Mouse (Mus musculus) gastrocnemius, postnatal 10 days (tissue): Measurements from ENCODE around the gene Ppfia1. TPM values are rescaled to one million over a fixed set of nuclear protein-coding genes. Genes with fewer than 3 reads are reported as not detected.

Source experiments
- DNase-seq: peaks from one replicate; pipeline ENCODE4 v3.0.0; 2021; ENCODE audit warnings: mixed read lengths
- total RNA-seq, 2 experiments: library from RNA; stranded (reverse); gene quantifications; 2 replicates each; pipeline ENCODE4 v1.2.3; 2021

Gene Ppfia1
- total RNA-seq, 2 experiments from 2014 or later, result 34.2 to 36.4 TPM

DNA sequence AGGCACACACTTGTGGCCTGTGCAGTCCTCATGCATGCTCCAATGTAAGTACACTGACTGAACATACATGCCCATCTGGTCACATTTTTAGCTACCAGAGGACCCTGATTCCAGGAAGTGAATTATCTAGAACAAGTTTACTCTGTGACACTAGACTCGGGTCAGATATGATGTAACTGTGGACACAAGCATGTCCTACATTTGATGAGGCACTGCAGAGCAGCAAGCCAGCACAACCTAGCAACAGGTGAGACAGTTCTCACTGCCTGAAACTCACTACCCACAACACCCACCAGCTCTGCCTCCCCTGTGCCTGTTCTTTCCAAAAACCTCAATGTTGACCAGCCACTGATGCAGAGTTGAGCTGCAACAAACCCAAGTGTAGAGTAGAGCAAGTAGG, 2.7 kb downstream of the Ppfia1 start:
- no peak for DNase-seq

DNA sequence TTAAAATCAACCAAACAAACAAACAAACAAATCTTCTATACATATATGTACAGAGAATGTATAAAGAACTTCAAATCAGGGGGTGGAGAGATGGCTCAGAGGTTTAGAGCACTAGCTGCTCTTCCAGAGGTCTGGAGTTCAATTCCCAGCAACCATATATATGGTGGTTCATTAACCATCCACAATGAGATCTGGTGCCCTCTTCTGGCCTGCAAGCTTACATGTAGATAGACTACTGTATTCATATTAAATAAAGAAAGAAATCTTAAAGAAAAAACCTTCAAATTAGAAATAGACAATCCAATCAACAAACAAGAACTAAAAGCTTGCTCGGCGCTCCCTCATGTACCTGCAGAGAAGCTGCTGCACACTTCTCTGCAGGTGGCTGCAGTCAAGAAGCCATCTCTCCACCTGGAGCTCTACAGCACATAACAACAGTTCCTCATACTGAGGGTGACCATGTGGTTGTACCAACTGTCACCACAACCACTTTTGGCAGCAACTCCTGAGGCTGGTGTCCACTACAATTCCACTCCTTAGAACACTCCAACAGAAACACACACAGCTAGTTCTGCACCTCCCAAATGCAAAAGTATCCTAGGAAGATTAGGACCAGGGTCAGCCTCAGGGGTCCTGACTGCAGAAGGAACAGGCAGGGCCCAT, 3.5 kb downstream of the Ppfia1 start:
- DNase-seq, result no peak

DNA sequence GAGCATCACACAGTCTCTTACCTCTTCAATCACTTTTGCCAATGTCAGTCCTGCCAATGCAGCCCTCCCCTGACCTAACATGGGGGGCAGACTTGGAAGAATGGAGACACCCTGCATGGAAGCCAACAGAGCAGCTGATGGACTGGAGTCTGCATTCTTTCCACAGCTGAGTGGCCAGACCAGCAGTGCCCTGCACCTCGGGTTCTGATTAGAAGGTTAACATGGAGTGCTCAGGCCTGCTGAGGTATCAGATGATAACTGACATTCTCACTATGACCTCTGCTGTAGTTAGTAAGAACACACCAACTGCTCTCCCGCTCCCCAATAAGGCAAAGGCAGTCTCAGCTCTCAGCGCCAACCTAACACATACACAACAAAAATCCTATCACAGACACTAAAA, 8.3 kb downstream of the Ppfia1 start:
- peak; percentile 19 for DNase-seq

DNA sequence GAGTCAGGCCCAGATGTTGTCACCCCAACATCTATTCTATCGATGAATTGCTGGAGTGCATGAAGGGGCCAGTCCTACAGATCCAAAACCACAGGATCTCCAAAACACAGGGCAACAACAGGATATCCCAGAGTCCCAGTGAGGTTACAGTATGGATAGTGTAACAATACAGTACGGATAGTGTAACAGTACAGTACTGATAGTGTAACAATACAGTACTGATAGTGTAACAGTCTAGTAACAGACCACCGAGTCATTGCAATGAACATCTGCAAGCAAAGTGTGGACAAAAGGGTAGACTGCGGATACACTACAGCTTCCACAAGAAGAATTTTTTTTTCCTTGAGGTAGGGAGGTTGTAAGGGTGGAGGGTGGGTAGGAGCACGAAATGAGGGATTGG, 12.2 kb downstream of the Ppfia1 start:
- no peak for DNase-seq

DNA sequence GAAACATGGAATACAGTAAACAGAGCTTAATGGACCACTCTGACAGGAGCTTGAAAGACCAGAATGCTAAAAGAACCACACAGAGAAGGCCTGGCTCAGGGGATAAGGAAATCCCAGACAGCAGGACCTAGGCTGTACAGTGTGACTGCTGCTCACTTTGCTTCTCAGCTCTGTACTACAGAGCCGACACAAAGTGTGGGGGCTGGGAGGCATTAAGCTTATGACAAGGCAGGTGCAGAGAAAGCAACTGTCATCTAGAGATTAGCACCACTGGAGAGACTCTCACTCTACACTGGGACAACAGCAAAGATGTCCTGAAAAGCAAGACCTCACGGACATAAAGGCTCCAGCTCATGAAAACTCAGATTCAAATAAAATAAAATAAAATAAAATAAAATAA, 14.4 kb downstream of the Ppfia1 start:
- no peak for DNase-seq

DNA sequence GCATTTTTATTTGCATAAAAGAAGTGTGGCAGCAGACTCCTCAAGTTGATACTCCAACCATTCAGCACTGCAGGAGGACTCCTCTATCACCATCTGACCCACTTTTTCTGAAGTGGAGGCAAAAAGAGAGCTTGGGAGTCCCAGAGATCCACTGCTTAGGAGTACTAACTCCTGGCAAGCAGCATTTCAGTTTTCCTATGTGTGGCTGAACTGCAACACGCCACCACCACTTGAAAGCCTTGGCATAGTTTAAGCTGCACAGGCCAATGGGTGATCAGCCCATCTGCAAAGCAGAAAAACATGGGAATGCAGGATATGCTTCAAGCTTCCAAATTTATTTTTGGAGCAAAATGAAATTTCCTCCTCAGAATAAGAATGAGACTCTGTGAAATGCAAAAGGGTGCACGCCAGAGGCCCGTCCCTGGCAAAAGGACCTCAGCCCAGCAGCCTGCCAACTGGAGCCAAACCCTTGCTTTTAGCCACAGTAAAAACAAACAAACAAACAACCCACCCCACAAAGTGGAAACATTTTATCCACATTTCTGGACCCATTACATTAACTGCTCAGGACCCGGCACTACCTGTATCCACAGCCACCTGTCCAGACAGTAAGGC, 15.4 kb downstream of the Ppfia1 start:
- no peak for DNase-seq

DNA sequence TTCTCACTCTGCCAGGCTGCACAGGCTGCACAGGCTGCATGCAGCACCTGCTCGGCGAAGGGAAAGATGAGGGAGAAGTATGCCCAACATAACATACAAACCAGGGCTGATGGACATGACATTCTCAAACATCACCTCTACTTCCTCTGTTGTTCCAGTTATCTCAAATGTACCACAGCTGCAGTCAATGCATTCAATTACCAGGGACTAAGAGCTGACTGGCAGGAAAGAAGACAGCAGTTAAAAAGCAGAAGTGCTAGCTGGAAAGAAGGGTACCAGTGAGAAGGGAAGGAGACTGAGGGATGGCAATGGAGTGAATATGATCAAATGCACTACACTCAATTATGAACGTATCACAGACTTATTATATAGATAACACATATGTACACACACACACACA, 17.2 kb downstream of the Ppfia1 start:
- DNase-seq, result no peak

DNA sequence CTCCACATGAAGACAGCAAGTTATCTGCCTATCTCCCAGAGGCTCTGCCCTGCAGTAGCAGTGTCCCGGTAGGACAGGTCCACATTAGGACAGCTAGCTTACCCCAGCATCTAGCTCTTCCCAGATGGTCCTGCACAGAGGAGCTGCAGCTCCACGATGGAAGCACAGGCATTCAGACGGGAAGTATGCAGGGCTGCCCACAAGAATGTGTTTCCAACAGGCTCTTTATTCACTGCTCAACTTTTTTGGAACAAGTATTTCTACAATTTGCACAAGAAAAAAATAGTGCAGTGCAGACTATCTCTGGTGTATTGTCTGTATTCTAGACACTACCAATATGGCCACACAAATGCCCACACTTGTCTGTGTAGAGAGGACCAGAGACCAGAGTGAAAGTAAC, 18.8 kb downstream of the Ppfia1 start:
- DNase-seq, result no peak

DNA sequence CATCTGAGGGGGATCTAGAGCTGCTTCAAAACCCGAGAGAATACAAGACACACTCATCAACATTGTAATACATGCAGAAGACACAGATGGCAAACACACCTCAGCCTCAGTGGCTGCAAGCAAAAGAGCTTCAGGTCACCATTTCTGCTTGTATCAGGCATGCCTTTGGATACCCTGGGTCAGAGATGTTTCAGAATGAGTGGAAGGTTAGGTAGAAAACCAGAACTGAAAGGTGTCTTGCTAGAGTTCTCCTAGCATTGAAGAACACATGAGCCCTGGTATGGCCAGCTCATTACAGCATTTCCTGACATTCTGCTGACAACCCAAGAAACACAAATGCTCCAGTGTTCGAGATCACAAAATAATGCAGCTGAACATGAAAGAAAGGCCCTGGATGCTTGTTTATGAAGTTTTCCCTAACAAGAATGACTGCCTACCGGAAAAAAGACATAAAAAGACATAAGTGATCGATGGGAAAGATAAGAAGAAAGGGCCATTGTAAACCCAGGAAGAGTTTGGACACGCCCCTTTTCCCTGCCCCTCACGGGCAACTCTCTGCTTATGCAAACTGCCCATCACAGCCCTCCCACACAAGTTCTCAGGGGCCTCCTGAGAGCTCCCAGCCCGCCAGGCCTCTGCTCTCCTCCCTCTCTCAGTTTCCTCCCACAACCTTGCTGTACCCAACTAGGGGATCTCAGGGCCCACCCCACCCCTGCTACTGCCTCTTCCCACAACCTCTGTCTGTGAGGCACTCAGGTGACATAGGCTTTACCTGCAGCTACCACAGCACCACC, 21.7 kb downstream of the Ppfia1 start:
- DNase-seq, result no peak

DNA sequence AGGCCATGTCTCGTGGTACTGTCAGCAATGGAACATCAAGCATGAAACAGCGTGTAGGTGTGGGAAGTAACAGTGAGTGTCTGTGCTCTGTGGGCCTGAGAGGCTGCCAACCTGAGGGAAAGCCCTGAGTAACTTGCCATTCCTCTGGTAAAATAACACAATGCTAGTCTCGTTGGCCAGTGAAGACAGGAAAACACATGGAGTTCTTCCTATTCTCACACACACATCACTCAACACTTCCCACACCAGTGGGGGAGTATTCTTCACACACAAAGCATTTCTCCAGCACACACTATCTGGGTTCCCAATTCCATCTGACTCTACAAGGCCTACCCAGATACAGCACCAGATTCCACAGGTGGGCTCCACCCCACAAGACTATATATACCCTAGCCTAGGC, 23.7 kb downstream of the Ppfia1 start:
- DNase-seq, result no peak

DNA sequence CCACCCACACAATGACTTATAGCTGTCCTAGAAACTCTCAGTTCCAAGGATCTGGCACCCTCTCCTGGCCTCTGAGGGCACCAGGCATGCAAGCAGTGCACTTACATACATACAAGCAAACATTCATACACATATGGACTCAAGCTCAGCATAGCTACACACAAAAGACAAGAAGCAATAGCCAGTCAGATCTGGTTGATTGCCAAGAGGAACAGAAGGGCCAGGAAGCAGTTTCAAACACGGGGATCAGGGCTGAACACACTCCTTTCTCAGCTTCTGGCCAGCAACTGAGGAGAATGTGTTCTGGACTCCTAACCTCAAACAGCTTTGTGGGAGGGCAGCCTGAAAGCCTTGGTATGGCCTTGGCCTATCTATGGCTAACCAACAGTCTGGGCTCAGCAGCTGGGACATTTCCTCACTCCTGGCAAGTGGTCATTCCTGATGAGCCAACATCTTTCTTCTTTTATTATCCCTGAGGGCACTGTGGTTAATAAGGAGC, 25.8 kb downstream of the Ppfia1 start:
- DNase-seq, result no peak

DNA sequence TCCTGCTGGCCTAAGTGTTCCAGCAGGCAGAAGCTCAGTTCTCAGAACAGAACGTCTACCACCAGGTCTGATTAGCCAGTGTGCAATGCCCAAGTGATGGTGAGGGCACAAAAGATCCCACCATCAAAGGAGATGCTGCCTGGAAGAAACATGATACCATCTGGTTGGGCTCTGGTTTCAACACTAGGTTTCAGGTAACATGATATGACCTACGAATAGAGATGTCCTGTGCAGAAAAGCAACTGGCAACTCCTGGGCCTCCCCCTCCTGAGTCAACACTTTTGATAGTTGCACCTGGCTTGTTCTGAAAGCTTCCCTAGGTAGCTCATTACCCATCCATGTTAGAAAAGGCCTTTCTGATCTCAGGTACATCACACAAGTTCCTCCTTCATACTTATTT, 26.9 kb downstream of the Ppfia1 start:
- DNase-seq, result no peak

DNA sequence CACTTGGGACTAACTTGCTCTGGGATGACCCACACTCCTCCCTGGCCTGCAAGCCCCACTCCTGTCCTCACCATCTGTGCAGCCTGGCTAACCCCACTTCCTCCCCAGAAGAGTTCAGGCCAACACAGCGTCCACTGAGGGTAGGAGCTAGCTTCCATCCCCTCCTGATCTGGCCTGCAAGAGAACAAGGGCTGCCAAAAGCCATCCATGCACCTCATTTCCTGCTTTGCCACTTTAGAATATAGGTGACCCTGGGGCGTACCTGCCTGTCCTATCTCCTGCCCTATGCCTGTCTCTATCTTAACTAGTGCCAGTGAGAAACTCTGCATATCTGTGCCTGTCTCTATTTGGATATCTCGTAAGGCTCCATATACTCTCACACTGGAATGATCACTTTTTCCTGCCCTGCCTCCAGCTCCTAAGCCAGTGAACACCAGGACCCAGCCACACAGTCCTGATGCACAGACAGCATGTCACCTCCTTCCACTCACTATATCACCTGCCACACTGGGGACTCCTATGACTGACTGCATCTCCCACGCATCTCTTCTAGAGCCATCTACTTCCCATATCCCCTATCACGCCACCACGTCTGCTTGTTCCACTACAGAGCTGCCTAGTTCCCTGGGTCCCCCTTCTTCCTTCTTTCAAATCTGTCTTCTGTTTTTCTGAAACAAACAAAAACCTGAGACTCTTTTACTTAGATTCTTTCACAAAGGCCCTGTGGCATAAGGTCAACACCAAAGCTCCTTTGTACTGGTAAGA, 28.9 kb downstream of the Ppfia1 start:
- no peak for DNase-seq

DNA sequence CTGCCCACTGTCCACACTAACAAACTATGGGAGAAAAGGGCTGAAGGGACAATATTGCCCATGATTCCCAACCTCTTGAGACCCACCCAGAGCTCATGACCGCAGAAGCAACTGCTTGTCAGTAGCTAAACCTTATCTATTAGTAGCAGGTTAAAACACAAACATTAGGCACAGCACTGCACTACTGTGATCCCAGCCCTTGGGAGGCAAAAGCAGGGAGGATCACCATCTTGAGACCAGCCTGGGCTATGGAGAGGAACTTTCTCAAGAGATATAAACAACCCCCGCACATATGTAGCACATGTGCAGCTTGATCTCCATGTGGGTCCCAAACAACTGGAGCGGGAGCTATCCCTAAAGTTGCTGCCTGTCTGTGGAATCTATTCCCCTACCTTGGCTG, 30.1 kb downstream of the Ppfia1 start:
- DNase-seq, result no peak

DNA sequence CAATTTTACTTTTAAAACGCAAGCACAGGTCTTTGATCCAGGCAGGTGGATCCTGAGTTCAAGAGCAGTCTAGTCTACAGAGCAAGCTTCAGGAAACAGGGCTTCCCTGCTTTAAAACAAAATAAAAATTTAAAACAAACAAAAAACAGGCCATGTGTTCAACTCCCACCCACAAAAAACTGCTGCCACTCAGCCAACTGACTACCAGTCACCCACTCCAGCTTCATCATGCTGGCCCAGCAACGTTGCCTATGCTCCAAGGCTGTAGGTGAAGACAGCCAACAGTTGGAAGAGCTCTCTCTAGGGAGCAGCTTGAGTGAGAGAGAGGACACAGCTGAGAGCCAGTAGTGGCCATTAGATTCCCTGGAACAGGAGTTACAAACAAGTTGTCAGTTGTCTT, 31.6 kb downstream of the Ppfia1 start:
- DNase-seq, result no peak

DNA sequence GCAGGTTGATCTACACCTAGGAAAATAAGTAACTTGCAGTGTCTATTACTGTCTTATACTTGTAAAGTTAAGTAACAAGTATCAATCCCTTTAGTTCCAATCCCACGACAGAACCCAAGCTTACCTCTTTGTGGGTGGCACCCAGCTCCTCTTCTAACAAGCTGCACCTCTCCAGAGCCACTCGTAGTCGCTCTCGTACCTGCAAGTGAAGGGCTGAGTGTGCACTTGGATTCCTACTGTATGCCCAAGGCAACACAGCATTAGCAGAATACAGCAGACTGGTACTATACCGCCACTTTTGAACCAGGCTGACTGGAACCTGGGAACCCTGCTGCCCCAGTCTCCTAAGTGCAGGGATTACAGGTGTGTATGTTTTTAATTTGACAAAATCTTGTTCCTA, 33.7 kb downstream of the Ppfia1 start:
- DNase-seq, result no peak

DNA sequence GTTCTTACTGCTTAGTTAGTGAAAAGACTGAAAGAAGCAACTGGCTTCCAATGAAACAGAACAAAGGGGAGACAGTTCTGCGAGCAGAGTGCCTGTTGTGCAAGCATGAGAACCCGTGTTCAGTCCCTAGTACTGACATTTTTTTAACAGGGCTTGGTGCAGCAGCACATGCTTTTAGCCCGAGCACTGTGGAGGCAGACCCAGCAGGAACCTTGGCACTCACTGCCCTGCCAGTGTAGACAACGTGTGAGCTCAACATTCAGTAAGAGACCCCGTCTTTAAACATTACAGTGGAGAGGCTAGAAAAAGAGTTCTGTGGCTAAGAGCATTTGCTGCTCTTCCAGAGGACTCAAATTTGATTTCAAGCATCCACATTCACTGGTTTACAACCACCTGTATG, 36.8 kb downstream of the Ppfia1 start:
- no peak for DNase-seq

DNA sequence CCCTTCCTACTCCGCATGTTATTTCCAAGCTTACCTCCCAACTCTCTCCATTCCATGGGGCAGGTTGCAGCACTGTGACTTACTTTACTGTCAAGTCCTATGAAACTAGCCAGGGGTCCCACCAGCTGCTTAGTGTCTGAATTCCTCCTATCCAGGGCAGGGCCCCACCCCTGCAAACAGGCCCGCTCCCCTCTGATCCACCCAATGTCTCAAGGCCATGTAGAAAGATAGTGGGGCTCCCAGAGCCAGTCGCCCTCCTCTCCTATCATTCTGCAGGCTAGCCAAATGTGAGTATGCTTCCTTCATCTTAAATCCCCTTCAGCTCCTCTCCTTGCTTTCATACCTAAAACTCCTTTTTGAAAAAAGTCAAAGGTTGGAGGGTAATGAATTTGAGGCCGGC, 44.4 kb downstream of the Ppfia1 start:
- no peak for DNase-seq

DNA sequence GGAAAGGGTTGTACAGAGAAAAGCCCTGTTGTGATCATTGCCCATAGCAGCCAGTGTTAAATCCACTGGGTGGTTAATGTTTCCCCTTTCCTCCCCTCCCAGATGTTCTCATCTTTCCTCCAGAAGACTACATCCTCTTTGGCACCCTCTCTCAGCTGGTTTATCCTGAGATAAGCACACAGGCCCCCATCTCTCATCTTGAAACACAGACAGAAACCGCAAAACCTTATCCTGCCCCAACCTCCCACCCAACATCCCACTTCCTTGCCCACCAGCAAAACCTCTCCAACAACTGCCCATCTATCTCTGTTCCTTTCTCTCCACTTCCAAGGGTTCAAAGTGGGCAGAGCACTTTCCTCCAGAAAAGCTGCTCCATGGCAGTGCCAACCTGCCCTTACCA, 46.7 kb downstream of the Ppfia1 start:
- no peak for DNase-seq

DNA sequence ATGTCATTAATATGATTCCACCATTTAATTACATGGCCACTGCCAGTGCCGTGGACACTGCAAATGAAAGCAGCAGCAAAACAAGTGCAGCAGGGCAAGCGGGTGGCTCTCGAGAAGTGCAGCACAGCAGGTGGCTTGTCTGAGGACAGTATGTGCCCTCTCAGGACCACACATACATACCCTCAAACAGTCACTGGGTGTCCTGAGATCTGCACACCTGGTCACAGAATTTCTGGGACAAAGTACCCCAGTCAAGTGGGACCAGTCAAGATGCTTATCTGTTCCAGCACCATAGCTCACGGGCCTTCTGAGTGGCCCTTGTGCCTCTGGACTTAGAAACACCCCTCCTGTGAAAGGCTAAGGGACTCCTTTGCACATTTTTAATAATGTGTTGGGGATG, 49.6 kb downstream of the Ppfia1 start:
- DNase-seq, result no peak

DNA sequence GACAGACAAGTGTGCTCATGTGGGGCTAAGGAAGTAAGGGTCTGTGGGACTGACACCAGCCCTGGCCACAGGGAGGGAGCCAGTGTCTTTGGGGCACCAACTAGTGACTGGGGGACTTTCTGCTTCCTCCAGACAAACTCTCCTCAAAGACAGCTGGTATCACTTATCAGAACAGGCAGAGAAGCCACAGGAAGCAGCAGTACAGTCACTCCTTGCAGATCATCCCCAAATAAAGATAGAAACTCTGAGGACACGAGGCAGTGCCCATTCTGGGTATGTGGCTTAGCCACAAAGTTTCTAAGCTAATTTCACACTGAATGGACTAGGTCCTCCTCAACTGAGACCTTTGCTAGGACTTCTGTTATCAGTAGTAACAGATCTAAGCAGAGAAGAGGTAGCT, 60.6 kb downstream of the Ppfia1 start:
- DNase-seq, result no peak

DNA sequence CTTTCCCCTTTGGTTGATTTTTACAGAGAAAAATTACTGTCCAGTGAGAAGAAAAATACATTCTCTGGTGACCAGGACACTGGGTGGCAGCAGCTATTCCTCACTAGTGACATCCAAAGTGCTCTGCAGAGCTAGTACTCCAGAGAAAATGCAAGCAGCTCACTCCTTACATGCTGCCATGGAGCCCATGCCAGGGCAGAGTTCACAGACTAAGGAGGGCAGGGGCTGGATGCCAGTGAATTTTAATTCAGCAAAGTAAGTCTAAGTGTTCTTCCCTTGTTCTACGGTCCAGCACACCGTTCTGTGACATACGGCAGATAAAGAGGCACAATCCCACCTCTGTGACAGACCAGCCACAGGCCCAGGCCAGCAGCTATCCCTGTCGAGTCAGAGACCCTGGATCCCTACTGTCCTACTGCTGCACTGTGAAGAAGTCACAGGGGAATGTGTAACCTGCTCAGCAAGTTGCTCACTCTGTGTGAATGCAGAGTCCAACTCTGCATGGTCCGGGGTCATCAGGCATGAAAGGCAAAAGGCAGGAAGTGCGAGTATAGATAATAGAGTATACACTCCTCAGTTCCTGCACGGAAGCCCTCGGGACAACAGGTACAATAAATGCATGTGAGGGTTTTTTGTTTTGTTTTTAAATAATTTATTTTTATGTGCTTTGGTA, 63.2 kb downstream of the Ppfia1 start:
- no peak for DNase-seq
